Mouse (Mus musculus) ES-CJ7 (cell line): ENCODE measurements around the gene Atp9a.

Source experiments
- DNase-seq: peaks from one replicate; pipeline ENCODE4 v3.0.0; 2011; ENCODE audit warnings: low read depth, low spot score

Atp9a gene

GRCm38 (mm10) chr2:168643524-168644177 is 98.6 kb downstream of the Atp9a start:
- no peak for DNase-seq

- no peak for DNase-seq
Observed at GRCm38 (mm10) chr2:168642187-168642586, 100.0 kb downstream of the Atp9a start.

- no peak for DNase-seq
Observed at GRCm38 (mm10) chr2:168640460-168640859, 101.7 kb downstream of the Atp9a start.

GRCm38 (mm10) chr2:168634881-168635280 is 107.3 kb downstream of the Atp9a start:
- no peak for DNase-seq

GRCm38 (mm10) chr2:168633301-168633816 is 108.8 kb downstream of the Atp9a start:
- DNase-seq: no peak

GRCm38 (mm10) chr2:168632543-168632942 is 109.7 kb downstream of the Atp9a start:
- DNase-seq: no peak

- peak; percentile 62 for DNase-seq
Observed at GRCm38 (mm10) chr2:168628787-168629186, 113.4 kb downstream of the Atp9a start.

GRCm38 (mm10) chr2:168627829-168628770 is 114.1 kb downstream of the Atp9a start:
- no peak for DNase-seq

GRCm38 (mm10) chr2:168626385-168626784 is 115.8 kb downstream of the Atp9a start:
- no peak for DNase-seq

GRCm38 (mm10) chr2:168625091-168625490 is 117.1 kb downstream of the Atp9a start:
- DNase-seq: no peak

GRCm38 (mm10) chr2:168621111-168621802 is 121.0 kb downstream of the Atp9a start:
- no peak for DNase-seq

- DNase-seq: no peak
Observed at GRCm38 (mm10) chr2:168618205-168618717, 123.9 kb downstream of the Atp9a start.

GRCm38 (mm10) chr2:168615160-168615559 is 127.0 kb downstream of the Atp9a start:
- no peak for DNase-seq

- DNase-seq: peak; percentile 72
Observed at GRCm38 (mm10) chr2:168614170-168614872, 127.9 kb downstream of the Atp9a start.

- peak; percentile 25 for DNase-seq
Observed at GRCm38 (mm10) chr2:168613092-168613880, 128.9 kb downstream of the Atp9a start.

- DNase-seq: no peak
Observed at GRCm38 (mm10) chr2:168610941-168611340, 131.3 kb downstream of the Atp9a start.

- no peak for DNase-seq
Observed at GRCm38 (mm10) chr2:168609653-168610248, 132.5 kb downstream of the Atp9a start.

GRCm38 (mm10) chr2:168608125-168608564 is 134.1 kb downstream of the Atp9a start:
- DNase-seq: no peak

- DNase-seq: no peak
Observed at GRCm38 (mm10) chr2:168604655-168605070, 137.5 kb downstream of the Atp9a start.

GRCm38 (mm10) chr2:168602387-168602741 is 139.8 kb downstream of the Atp9a start:
- DNase-seq: no peak
